Mouse (Mus musculus): ENCODE measurements around the gene Adcy7.

DNA sequence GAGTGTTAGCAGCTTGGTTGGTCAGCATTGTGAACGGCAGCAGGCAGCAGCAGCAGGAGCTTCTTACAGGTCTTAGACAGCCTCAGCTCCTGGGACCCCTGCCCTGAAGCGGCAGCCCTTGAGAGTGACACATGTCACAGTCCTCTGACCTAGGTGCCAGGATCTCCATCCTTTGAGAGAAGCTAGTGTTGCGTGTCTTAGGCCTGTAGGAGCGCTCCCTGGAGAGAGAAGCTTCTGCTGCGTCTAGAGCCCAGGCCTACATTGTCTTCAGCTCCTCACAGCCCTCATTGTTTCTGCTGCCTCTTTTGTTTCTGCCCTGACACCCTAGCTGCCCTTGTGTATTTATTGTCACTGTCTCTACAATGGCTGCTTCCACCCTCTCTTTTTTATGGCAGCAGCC is 46.8 kb upstream of the Adcy7 start:
- TF ChIP-seq CTCF (IDR thresholded peaks at IDR 0.05; ENCODE audit: borderline replicate concordance, insufficient read depth, low read depth, low read length) (no peak), POLR2A (IDR thresholded peaks at IDR 0.05; ENCODE audit: borderline replicate concordance, insufficient read depth, low read length) (no peak)

Data from cerebellum, adult 2 months (tissue).